Mouse (Mus musculus): Measurements from ENCODE around the gene E2f2.

The E2f2 gene

GRCm38 (mm10) chr4:136199562-136200292 is 27.5 kb downstream of the E2f2 start:
- no peak for DNase-seq (ENCODE audit: low read depth, low spot score)

GRCm38 (mm10) chr4:136202509-136202908 is 30.3 kb downstream of the E2f2 start:
- no peak for DNase-seq (ENCODE audit: low read depth, low spot score)

GRCm38 (mm10) chr4:136204775-136205174 is 32.6 kb downstream of the E2f2 start:
- no peak for DNase-seq (ENCODE audit: low read depth, low spot score)

GRCm38 (mm10) chr4:136206033-136206893 is 34.1 kb downstream of the E2f2 start, which contains the start of gene Asap3:
Gene Asap3, plus strand, starts transcription at chr4:136206365.
- DNase-seq (ENCODE audit: low read depth, low spot score) = peak; percentile 80

- DNase-seq (ENCODE audit: low read depth, low spot score) = no peak
Measured at GRCm38 (mm10) chr4:136206943-136207342, 34.7 kb downstream of the E2f2 start.

- no peak for DNase-seq (ENCODE audit: low read depth, low spot score)
Measured at GRCm38 (mm10) chr4:136210931-136211330, 38.7 kb downstream of the E2f2 start.

GRCm38 (mm10) chr4:136213629-136214028 is 41.4 kb downstream of the E2f2 start:
- DNase-seq (ENCODE audit: low read depth, low spot score) = no peak

- DNase-seq (ENCODE audit: low read depth, low spot score) = no peak
Measured at GRCm38 (mm10) chr4:136214828-136215227, 42.6 kb downstream of the E2f2 start.

GRCm38 (mm10) chr4:136215576-136215975 is 43.4 kb downstream of the E2f2 start:
- DNase-seq (ENCODE audit: low read depth, low spot score) = no peak

- DNase-seq (ENCODE audit: low read depth, low spot score) = no peak
Measured at GRCm38 (mm10) chr4:136217063-136217462, 44.9 kb downstream of the E2f2 start.

- no peak for DNase-seq (ENCODE audit: low read depth, low spot score)
Measured at GRCm38 (mm10) chr4:136218595-136219214, 46.5 kb downstream of the E2f2 start.

GRCm38 (mm10) chr4:136220133-136220775 is 48.1 kb downstream of the E2f2 start:
- DNase-seq (ENCODE audit: low read depth, low spot score) = no peak

GRCm38 (mm10) chr4:136223549-136224239 is 51.5 kb downstream of the E2f2 start:
- DNase-seq (ENCODE audit: low read depth, low spot score) = no peak

GRCm38 (mm10) chr4:136224240-136224559 is 52.0 kb downstream of the E2f2 start:
- DNase-seq (ENCODE audit: low read depth, low spot score) = no peak

- DNase-seq (ENCODE audit: low read depth, low spot score) = no peak
Measured at GRCm38 (mm10) chr4:136224677-136225460, 52.7 kb downstream of the E2f2 start.

GRCm38 (mm10) chr4:136227408-136227807 is 55.2 kb downstream of the E2f2 start:
- no peak for DNase-seq (ENCODE audit: low read depth, low spot score)

- DNase-seq (ENCODE audit: low read depth, low spot score) = no peak
Measured at GRCm38 (mm10) chr4:136228640-136229039, 56.4 kb downstream of the E2f2 start.

- no peak for DNase-seq (ENCODE audit: low read depth, low spot score)
Measured at GRCm38 (mm10) chr4:136238669-136239068, 66.5 kb downstream of the E2f2 start.

- no peak for DNase-seq (ENCODE audit: low read depth, low spot score)
Measured at GRCm38 (mm10) chr4:136239111-136239510, 66.9 kb downstream of the E2f2 start.

- peak; percentile 50 for DNase-seq (ENCODE audit: low read depth, low spot score)
Measured at GRCm38 (mm10) chr4:136239622-136240021, 67.4 kb downstream of the E2f2 start.
